13 mouse cellular contexts compared by ENCODE assay signal in genomic region chr7:73729913-73730312, GRCm38 (mm10). TPM values are rescaled to one million over a fixed set of nuclear protein-coding genes. Genes with fewer than 3 reads are reported as not detected.
DNase-seq lines count a peak whose midpoint lies in the region; ATAC-seq and TF ChIP-seq lines count a peak whose summit lies in the region.
"Had no signal": no experiment of that assay in that cellular context is flagged by ENCODE, and none has a peak within 500 bp of the region (broad histone marks: within the 10 kb centered on the region; RNA-seq: fewer than 3 reads in every experiment).

No protein-coding gene starts in this region.

- H3K9ac ChIP-seq in forebrain, embryonic 14.5 days (ENCODE audit: low read length): no peak overlapping the region
- no peak overlapping the region for H3K9ac ChIP-seq in intestine, embryonic 14.5 days (ENCODE audit: low read length)
- H3K9ac ChIP-seq in intestine, postnatal 0 days (ENCODE audit: low read depth, low read length): no peak overlapping the region
- H3K9ac ChIP-seq in midbrain, postnatal 0 days (replicated peaks; ENCODE audit: low read length, poor library complexity, severe bottlenecking): no peak overlapping the region
- no peak overlapping the region for H3K9ac ChIP-seq in midbrain, embryonic 11.5 days (ENCODE audit: low read length)
- no peak overlapping the region for H3K9ac ChIP-seq in limb, embryonic 14.5 days (ENCODE audit: low read depth, low read length, severe bottlenecking)
- H3K9ac ChIP-seq: liver, embryonic 13.5 days had no signal

- no peak overlapping the region for H3K27ac ChIP-seq in forebrain, embryonic 14.5 days (ENCODE audit: low read depth, low read length)
- no peak overlapping the region for H3K27ac ChIP-seq in forebrain, embryonic 10.5 days
- H3K27ac ChIP-seq in intestine, embryonic 14.5 days (ENCODE audit: low read depth): no peak overlapping the region
- no peak overlapping the region for H3K27ac ChIP-seq in intestine, postnatal 0 days (ENCODE audit: low read depth, low read length)
- H3K27ac ChIP-seq in midbrain, postnatal 0 days (ENCODE audit: low read depth, low read length): no peak overlapping the region
- H3K27ac ChIP-seq in midbrain, embryonic 11.5 days (ENCODE audit: low read depth, low read length): no peak overlapping the region
- no peak overlapping the region for H3K27ac ChIP-seq in limb, embryonic 14.5 days (replicated peaks; ENCODE audit: low read depth, low read length)
- H3K27ac ChIP-seq: liver, embryonic 13.5 days had no signal

- peak; percentile 52; the same call in 1 of the 2 replicates for ATAC-seq in forebrain, embryonic 14.5 days
- ATAC-seq in intestine, embryonic 14.5 days (replicated peaks; ENCODE audit: low FRiP score, low TSS enrichment, low read depth): no peak
- ATAC-seq in intestine, postnatal 0 days: no peak
- no peak for ATAC-seq in midbrain, postnatal 0 days (ENCODE audit: low FRiP score)
- ATAC-seq in midbrain, embryonic 11.5 days (ENCODE audit: low FRiP score): no peak
- peak; percentile 50; the same call in 1 of the 2 replicates for ATAC-seq in limb, embryonic 14.5 days (ENCODE audit: low FRiP score, low read depth)

- TF ChIP-seq CTCF in intestine, postnatal 0 days (IDR thresholded peaks at IDR 0.05; ENCODE audit: low read depth): no peak
- TF ChIP-seq CTCF in midbrain, postnatal 0 days (IDR thresholded peaks at IDR 0.05): 0 out of 2 replicates have a peak, but pooled peaks have one; percentile 1

- 25% methylated on average over 7 of the region's 7 CpGs for WGBS in forebrain, embryonic 14.5 days
- WGBS in forebrain, embryonic 10.5 days: 79% methylated on average over 7 of the region's 7 CpGs
- WGBS in intestine, embryonic 14.5 days: 46% methylated on average over 7 of the region's 7 CpGs
- 37% methylated on average over 7 of the region's 7 CpGs for WGBS in intestine, postnatal 0 days
- 40% methylated on average over 7 of the region's 7 CpGs for WGBS in midbrain, postnatal 0 days
- 69% methylated on average over 7 of the region's 7 CpGs for WGBS in midbrain, embryonic 11.5 days
- 36% methylated on average over 7 of the region's 7 CpGs for WGBS in limb, embryonic 14.5 days

- H3K4me2 ChIP-seq in forebrain, embryonic 14.5 days (ENCODE audit: low read length): no peak overlapping the region
- H3K4me2 ChIP-seq in intestine, embryonic 14.5 days (ENCODE audit: low read length): no peak overlapping the region
- H3K4me2 ChIP-seq in intestine, postnatal 0 days (replicated peaks; ENCODE audit: low read depth): no peak overlapping the region
- no peak overlapping the region for H3K4me2 ChIP-seq in midbrain, postnatal 0 days (ENCODE audit: low read depth, low read length, poor library complexity, severe bottlenecking)
- H3K4me2 ChIP-seq in midbrain, embryonic 11.5 days: no peak overlapping the region
- H3K4me2 ChIP-seq in limb, embryonic 14.5 days (replicated peaks; ENCODE audit: low read depth, low read length, severe bottlenecking): no peak overlapping the region
- H3K4me2 ChIP-seq: liver, embryonic 13.5 days had no signal

- no peaks in the 10 kb centered on the region for H3K27me3 ChIP-seq in forebrain, embryonic 14.5 days (replicated peaks; ENCODE audit: control insufficient read depth, insufficient read depth, low read length)
- no peaks in the 10 kb centered on the region for H3K27me3 ChIP-seq in forebrain, embryonic 10.5 days (ENCODE audit: poor library complexity, severe bottlenecking)
- H3K27me3 ChIP-seq in intestine, embryonic 14.5 days (replicated peaks; ENCODE audit: control insufficient read depth, insufficient read depth, low read length): no peaks in the 10 kb centered on the region
- no peaks in the 10 kb centered on the region for H3K27me3 ChIP-seq in intestine, postnatal 0 days (replicated peaks; ENCODE audit: control insufficient read depth, insufficient read depth, low read length)
- no peaks in the 10 kb centered on the region for H3K27me3 ChIP-seq in midbrain, postnatal 0 days (ENCODE audit: insufficient read depth, low read length)
- H3K27me3 ChIP-seq in midbrain, embryonic 11.5 days (ENCODE audit: control insufficient read depth, insufficient read depth, low read length): no peaks in the 10 kb centered on the region
- H3K27me3 ChIP-seq in limb, embryonic 14.5 days (ENCODE audit: control insufficient read depth, insufficient read depth, low read length): no peaks in the 10 kb centered on the region
- H3K27me3 ChIP-seq: liver, embryonic 13.5 days had no signal

- H3K36me3 ChIP-seq in forebrain, embryonic 14.5 days (ENCODE audit: control insufficient read depth, insufficient read depth, low read length): no peaks in the 10 kb centered on the region
- H3K36me3 ChIP-seq in forebrain, embryonic 10.5 days (replicated peaks): no peaks in the 10 kb centered on the region
- H3K36me3 ChIP-seq in intestine, embryonic 14.5 days (ENCODE audit: control insufficient read depth, insufficient read depth, low read length): no peaks in the 10 kb centered on the region
- H3K36me3 ChIP-seq in intestine, postnatal 0 days (ENCODE audit: control insufficient read depth, insufficient read depth): no peaks in the 10 kb centered on the region
- H3K36me3 ChIP-seq in midbrain, postnatal 0 days (ENCODE audit: insufficient read depth, low read length): no peaks in the 10 kb centered on the region
- no peaks in the 10 kb centered on the region for H3K36me3 ChIP-seq in midbrain, embryonic 11.5 days (ENCODE audit: control insufficient read depth, insufficient read depth, low read length)
- H3K36me3 ChIP-seq in limb, embryonic 14.5 days (ENCODE audit: control insufficient read depth, insufficient read depth, low read length): no peaks in the 10 kb centered on the region
- H3K36me3 ChIP-seq: liver, embryonic 13.5 days had no signal

- no peak overlapping the region for H3K4me3 ChIP-seq in forebrain, embryonic 14.5 days (ENCODE audit: low read depth, low read length)
- H3K4me3 ChIP-seq in forebrain, embryonic 10.5 days: no peak overlapping the region
- H3K4me3 ChIP-seq in intestine, embryonic 14.5 days (ENCODE audit: low read depth, low read length): no peak overlapping the region
- no peak overlapping the region for H3K4me3 ChIP-seq in intestine, postnatal 0 days (ENCODE audit: low read depth, low read length)
- no peak overlapping the region for H3K4me3 ChIP-seq in midbrain, postnatal 0 days (ENCODE audit: low read depth, low read length)
- H3K4me3 ChIP-seq in midbrain, embryonic 11.5 days (ENCODE audit: low read depth, low read length): no peak overlapping the region
- H3K4me3 ChIP-seq in limb, embryonic 14.5 days (replicated peaks; ENCODE audit: low read length): no peak overlapping the region
- H3K4me3 ChIP-seq: liver, embryonic 13.5 days had no signal

- DNase-seq in forebrain, embryonic 14.5 days (ENCODE audit: low spot score): peak; percentile 53
- DNase-seq in forebrain, embryonic 10.5 days (ENCODE audit: extremely low spot score, low spot score): no peak
- DNase-seq in intestine, embryonic 14.5 days (ENCODE audit: low spot score): peak; percentile 48
- DNase-seq in midbrain, postnatal 0 days (ENCODE audit: low spot score): peak; percentile 56
- DNase-seq in midbrain, embryonic 11.5 days (ENCODE audit: low spot score, missing footprints): no peak
- DNase-seq in limb, embryonic 14.5 days (ENCODE audit: low spot score): peak; percentile 61
- no peak for DNase-seq in Muller cell, postnatal 12 days (ENCODE audit: inconsistent ontology term)
- DNase-seq: adrenal gland, adult 2 months; gastrocnemius, postnatal 25 days; kidney, adult 18-20 months; liver, embryonic 13.5 days had no signal

- H3K4me1 ChIP-seq in forebrain, embryonic 14.5 days (ENCODE audit: control insufficient read depth, insufficient read depth, low read length): no peaks in the 10 kb centered on the region
- peaks cover 10% of the 10 kb centered on the region; the same call in 1 of the 2 replicates for H3K4me1 ChIP-seq in forebrain, embryonic 10.5 days
- H3K4me1 ChIP-seq in intestine, embryonic 14.5 days (replicated peaks; ENCODE audit: control insufficient read depth, insufficient read depth, low read length): peaks cover 3% of the 10 kb centered on the region; the same call in 1 of the 2 replicates
- no peaks in the 10 kb centered on the region for H3K4me1 ChIP-seq in intestine, postnatal 0 days (replicated peaks; ENCODE audit: control insufficient read depth, insufficient read depth, low read length)
- H3K4me1 ChIP-seq in midbrain, postnatal 0 days (ENCODE audit: insufficient read depth, low read length): no peaks in the 10 kb centered on the region
- H3K4me1 ChIP-seq in midbrain, embryonic 11.5 days (ENCODE audit: control insufficient read depth, insufficient read depth, low read length): no peaks in the 10 kb centered on the region
- H3K4me1 ChIP-seq in limb, embryonic 14.5 days (ENCODE audit: control insufficient read depth, insufficient read depth, low read length): peaks cover 6% of the 10 kb centered on the region; the same call in 1 of the 2 replicates
- H3K4me1 ChIP-seq: liver, embryonic 13.5 days had no signal

- H3K9me3 ChIP-seq in forebrain, embryonic 14.5 days (replicated peaks; ENCODE audit: control insufficient read depth, low read length): no peaks in the 10 kb centered on the region
- 0 out of 2 replicates have a peak, but pooled peaks cover 4% of the 10 kb centered on the region for H3K9me3 ChIP-seq in forebrain, embryonic 10.5 days
- H3K9me3 ChIP-seq in intestine, embryonic 14.5 days (ENCODE audit: control insufficient read depth, low read length): no peaks in the 10 kb centered on the region
- H3K9me3 ChIP-seq in intestine, postnatal 0 days (ENCODE audit: control insufficient read depth): 0 out of 2 replicates have a peak, but pooled peaks cover 3% of the 10 kb centered on the region
- H3K9me3 ChIP-seq in midbrain, postnatal 0 days (ENCODE audit: low read length): no peaks in the 10 kb centered on the region
- H3K9me3 ChIP-seq in midbrain, embryonic 11.5 days (ENCODE audit: control insufficient read depth, low read length): no peaks in the 10 kb centered on the region; the same call in 1 of the 2 replicates
- H3K9me3 ChIP-seq in limb, embryonic 14.5 days (ENCODE audit: control insufficient read depth, low read length): no peaks in the 10 kb centered on the region
- H3K9me3 ChIP-seq: liver, embryonic 13.5 days had no signal

- no peak for TF ChIP-seq POLR2A in limb, embryonic 14.5 days (IDR thresholded peaks at IDR 0.05; ENCODE audit: borderline replicate concordance, extremely low read depth, insufficient read depth, insufficient read length)

RNA-seq across cellular contexts. Expression of gene Fam174b, which starts 10.2 kb away (rescaled TPM):
- 13.2 and 22.6 TPM in 2 replicates for polyA plus RNA-seq in forebrain, embryonic 14.5 days (2014; fragmentation: Nextera tagmentation; extraction: Ambion mirVana)
- 13.4 and 15.1 TPM in 2 replicates for polyA plus RNA-seq in forebrain, embryonic 10.5 days (2016; fragmentation: Nextera tagmentation; extraction: Ambion mirVana)
- 27.2 and 30.0 TPM in 2 replicates for polyA plus RNA-seq in intestine, embryonic 14.5 days (2014; fragmentation: Nextera tagmentation; extraction: Ambion mirVana)
- polyA plus RNA-seq in intestine, postnatal 0 days (2015; fragmentation: Nextera tagmentation; extraction: Ambion mirVana): 11.6 and 13.6 TPM in 2 replicates
- total RNA-seq in midbrain, postnatal 0 days (2014; rRNA removed): 27.7 and 36.2 TPM in 2 replicates
- 27.2 and 28.9 TPM in 2 replicates for polyA plus RNA-seq in midbrain, postnatal 0 days (2015; fragmentation: Nextera tagmentation; extraction: Ambion mirVana)
- 28.9 and 36.3 TPM in 2 replicates for polyA plus RNA-seq in midbrain, embryonic 11.5 days (2014; fragmentation: Nextera tagmentation; extraction: Ambion mirVana)
- polyA plus RNA-seq in limb, embryonic 14.5 days (2012; rRNA removed): 20.8 and 23.4 TPM in 2 replicates
- polyA plus RNA-seq in limb, embryonic 14.5 days (2014; fragmentation: Nextera tagmentation; extraction: Ambion mirVana): 31.3 and 34.4 TPM in 2 replicates
- polyA plus RNA-seq: C2C12 had no signal

Comparison
In these comparisons a context has a peak if more than half of its experiments do, and no peak if none do; other contexts are left out.
1. DNase-seq: peak in forebrain, embryonic 14.5 days (single experiment), intestine, embryonic 14.5 days (single experiment), midbrain, postnatal 0 days (single experiment) and limb, embryonic 14.5 days (single experiment); none in forebrain, embryonic 10.5 days (single experiment), midbrain, embryonic 11.5 days (single experiment) and Muller cell, postnatal 12 days (single experiment).
2. ATAC-seq: peak in forebrain, embryonic 14.5 days (single experiment) and limb, embryonic 14.5 days (single experiment); none in intestine, embryonic 14.5 days (single experiment), intestine, postnatal 0 days (single experiment), midbrain, postnatal 0 days (single experiment) and midbrain, embryonic 11.5 days (single experiment).